Mouse (Mus musculus): ENCODE results near the gene Cnbp.

Cnbp gene

GRCm38 (mm10) chr6:87804036-87804435, 46.9 kb downstream of the Cnbp start:
- no peak for DNase-seq

- DNase-seq, result no peak
Observed at GRCm38 (mm10) chr6:87802462-87802861, 48.4 kb downstream of the Cnbp start.

GRCm38 (mm10) chr6:87799576-87799975, 51.3 kb downstream of the Cnbp start:
- no peak for DNase-seq

GRCm38 (mm10) chr6:87797321-87797720, 53.6 kb downstream of the Cnbp start:
- DNase-seq, result no peak

GRCm38 (mm10) chr6:87796251-87796880, 54.5 kb downstream of the Cnbp start:
- DNase-seq, result no peak

DNA sequence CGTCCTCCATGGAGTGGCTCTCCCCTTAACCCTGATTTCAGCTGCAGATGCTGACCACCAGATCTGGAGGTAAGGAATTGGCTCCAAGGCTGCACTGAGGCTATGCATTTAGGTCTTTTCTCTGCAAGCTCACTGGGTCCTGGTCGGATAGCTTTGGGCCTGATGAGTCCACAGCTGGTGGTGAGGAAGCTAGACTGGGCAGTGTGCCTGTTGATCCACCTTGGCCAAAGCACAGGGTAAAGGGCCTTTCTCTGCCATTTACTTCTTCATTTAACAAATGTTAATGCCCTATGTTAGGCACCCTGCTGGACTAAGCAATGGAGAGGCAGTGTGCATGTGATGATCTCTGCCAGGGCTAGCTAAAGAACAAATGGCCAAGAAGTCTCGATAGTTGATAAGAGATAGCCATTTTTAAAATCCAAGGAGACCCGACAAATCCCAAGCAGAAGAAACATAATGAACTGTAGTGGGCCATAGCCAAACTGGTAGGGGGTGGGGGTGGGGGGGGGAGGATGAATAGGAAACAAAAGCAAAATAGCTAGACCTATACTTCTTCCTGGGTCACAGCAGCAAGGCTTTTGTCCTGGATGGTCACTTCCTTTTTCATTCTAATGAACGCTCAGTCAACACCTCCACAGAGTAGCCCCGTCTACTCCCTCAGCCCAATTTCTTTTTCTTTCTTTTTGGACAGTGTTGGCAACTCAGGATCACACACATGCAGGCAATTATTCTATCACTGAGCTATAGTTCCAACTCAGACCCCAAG, 55.3 kb downstream of the Cnbp start:
- DNase-seq, result no peak

GRCm38 (mm10) chr6:87793821-87794510, 56.9 kb downstream of the Cnbp start:
- no peak for DNase-seq

All from thymus, postnatal 25 days (tissue).